Mouse (Mus musculus): ENCODE measurements at regions not wholly inside any gene's neighbourhood (a gene's known extent, or its start where the extent isn't known, plus 50 kb on each side); places are given as distances from the start of the nearest gene placed in this dataset.
A peak's percentile ranks its signal among the peaks of the same experiment; 100 is the strongest.

DNA sequence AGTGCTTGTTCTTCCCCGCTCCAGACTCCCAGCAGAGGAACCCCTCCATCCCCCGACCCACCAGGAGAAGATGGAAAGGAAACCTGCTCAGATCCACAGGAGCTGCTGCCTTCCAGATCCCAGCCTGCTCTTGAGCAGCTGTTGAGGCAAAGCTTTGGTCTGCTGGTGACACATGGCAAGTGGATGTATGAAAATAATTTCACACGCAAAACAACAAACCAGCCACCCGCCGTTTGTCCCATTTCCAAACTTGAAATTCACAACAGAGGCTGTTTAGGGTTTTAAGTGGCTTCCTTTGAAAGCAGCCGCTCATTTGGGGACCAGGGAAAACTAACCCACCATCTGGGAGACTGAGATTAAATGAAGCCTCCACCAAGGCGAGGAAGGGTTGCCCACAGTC is 220.8 kb upstream of the Zdhhc25 start:
- DNase-seq = no peak

- no peak for DNase-seq
Observed at GRCm38 (mm10) chr15:88379951-88380623, 220.0 kb upstream of the Zdhhc25 start.

DNA sequence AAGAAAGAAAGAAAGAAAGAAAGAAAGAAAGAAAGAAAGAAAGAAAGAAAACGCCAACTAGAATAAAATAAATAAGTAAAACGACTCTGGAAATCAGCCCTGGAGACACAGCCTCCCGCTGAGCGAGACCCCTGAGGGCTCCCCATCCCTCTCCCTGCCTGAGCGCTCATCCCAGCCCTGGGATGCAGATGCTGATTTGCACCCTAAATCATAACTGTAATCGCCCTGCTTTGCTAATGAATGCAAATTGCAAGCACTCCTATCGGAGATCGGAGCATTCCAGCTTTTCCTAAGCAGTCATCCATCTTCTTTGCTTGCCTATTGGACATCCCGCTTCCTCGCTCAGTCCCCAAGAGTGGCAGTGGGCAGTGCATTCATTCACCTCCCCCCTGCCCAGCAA is 218.7 kb upstream of the Zdhhc25 start:
- no peak for DNase-seq

- DNase-seq = no peak
Observed at GRCm38 (mm10) chr15:88385943-88386342, 214.2 kb upstream of the Zdhhc25 start.

DNA sequence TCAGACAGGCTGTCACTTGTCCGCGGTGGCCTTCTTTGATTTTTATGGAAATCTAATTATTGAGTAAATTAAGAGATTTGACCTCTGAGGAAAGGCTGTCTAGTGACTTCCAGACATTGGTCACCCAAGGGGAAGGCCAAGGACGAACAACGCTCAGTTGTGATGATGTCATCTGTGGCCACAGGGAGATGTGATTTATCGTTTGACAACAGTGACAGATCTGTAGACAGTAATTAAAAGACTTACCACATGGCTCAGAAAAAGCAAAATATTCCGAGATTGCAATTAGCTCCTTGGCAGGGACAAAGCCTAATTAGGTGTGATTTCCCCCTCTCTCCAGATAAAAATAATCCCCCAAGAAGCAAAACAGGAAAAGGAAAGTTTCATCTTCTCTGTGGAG is 213.4 kb upstream of the Zdhhc25 start:
- DNase-seq = no peak

DNA sequence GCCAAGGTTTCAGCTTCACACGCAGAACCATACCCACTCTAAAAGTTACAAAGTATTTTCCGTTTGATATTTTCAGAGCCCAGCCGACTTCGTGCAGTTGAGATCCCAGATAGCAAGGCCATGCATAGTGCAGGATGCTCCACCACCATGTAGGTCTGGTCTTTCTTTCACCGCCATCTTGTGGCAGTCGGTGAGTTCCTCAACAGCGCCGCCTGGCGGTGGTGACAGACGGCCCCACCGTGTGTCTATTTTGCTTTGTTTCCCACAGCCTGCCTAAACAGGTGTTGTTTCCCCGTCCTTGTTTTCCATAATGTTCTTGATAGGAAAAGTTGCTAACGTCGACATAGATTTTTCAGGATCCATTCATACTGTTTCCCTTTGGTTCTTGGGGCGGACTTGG is 208.3 kb upstream of the Zdhhc25 start:
- no peak for DNase-seq

DNA sequence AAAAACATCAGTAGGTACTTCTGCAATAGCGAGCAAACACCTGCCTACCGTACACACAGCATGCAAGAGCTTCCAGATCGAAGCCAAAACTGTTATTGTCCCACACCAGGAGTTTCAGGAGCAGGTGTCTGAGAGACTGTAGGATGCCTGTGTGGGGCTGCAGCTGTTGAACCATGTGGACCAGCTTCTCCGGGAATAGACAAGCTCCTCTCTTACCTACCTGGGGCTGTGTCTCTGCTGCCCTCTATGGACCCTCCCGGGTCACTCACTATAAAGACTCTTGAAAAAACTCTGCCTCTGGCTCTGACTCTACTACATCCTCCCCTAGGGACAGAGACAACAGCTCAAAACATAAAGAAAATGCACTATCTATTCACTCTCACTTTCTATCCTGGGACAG is 201.0 kb upstream of the Zdhhc25 start:
- no peak for DNase-seq

DNA sequence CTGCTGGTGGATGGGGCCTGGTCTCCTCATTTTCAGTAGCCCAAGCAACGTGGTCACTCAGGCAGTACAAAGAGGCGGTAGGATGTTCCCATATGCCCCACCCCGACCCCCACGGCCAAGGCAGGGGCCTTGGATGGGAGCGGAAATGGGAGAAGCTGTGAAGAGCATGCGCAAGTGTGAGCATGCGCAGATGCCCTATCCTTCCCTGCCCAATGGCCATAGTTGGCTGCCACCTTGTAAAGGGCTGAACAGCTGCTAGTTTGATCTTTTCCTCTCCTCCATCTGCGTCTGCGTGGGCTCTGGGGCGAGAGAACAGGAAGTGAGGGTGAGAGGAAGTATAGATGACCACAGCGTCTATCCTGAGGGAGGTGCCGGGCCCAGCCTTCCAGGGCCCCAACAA is 200.1 kb upstream of the Zdhhc25 start:
- DNase-seq = no peak

GRCm38 (mm10) chr15:88400787-88401186 is 199.3 kb upstream of the Zdhhc25 start:
- no peak for DNase-seq

- DNase-seq = no peak
Observed at GRCm38 (mm10) chr15:88408461-88409379, 191.4 kb upstream of the Zdhhc25 start.

- DNase-seq = no peak
Observed at GRCm38 (mm10) chr15:88414206-88414605, 185.9 kb upstream of the Zdhhc25 start.

DNA sequence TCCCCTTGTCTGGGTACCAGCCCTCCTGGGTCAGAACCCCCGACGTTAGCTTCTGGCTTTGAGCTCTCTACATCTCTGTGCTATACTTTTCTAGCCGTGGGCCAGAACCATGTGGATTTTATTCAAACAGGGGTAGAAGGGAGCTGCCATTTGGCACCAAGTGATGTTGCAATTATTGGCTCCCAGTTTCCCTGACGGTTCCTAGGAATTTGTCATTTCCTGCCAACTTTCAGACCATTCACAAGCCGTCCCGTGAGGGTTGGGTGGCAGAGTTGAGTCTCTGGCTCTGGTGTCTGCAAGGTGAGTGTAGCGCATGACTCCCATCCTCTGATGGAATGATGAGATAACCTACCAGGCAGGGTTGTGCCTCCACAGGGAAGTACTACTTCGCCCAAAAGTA is 181.2 kb upstream of the Zdhhc25 start:
- DNase-seq = no peak

- DNase-seq = no peak
Observed at GRCm38 (mm10) chr15:88428441-88428840, 171.7 kb upstream of the Zdhhc25 start.

DNA sequence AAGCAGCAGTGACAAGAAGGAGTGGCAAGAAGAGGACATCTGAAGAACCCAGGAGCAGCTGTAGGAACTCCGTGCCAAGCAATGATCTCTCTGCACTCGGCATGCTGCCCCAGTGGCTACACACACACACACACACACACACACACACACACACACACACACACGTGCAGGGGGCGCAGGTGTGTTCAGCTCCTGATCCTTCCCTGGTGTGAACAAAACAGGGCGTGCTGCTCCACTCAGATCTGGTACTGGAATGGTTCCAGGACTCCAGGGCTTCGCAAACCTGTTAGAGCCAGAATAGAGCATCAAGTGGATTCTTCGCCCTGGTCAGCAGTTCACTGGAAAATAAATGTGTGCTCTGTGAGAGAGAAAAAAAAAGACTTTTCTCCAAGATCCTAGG is 169.2 kb upstream of the Zdhhc25 start:
- DNase-seq = no peak

DNA sequence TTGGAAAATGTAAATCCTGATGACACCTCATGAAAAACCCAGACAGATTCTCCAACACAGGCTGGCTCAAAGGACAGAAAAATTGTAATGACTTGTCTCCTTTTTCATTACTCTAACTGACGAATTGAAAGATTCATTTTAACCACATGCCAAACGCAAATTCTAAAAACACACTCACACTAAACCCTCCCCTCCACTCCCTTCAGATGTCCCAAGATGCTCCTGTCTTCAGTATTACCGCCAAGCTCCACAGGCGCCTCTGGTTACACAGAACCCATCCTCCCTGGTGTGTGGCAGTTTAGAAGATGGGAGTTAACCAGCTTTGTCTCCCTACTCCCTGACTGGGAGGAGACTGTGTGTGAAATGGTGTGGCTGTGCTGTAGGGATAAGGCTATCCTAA is 151.8 kb upstream of the Zdhhc25 start:
- DNase-seq = no peak

DNA sequence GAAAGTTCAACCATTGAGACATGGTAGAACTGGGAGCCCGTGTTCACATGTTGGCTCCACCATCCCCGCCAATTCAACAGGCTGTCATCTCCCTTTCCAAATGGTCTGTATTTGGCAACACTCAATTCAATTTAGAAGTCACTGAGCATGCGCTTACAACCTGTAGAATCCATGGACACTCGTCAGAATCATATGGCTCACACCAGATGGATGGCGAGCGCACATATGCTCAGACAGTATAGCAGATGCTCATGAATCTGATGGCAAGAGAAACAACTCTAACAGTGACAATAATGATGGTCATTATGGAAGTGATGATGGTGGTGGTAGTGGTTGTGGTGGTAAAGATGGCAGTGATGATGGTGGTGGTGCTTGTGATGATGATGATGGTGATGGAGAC is 148.9 kb upstream of the Zdhhc25 start:
- DNase-seq = no peak

DNA sequence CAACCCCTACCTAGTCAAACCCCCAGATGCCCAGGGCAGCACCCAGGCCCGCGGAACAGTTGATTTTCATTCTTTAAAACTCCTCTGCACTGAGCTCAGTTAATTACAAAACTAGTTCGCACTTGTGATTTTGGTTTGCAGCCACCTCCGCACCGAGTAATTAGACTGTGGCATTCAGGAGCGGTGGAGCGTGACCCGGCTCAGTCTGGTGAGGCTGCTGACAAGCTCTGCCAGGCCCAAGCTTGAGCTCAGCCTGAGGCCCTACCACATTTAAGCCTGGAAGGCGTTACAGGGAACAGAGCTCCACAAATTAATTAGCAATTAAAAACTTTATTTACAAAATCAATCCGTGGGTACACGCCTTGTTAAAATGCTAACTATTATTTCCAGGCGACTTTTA is 132.0 kb upstream of the Zdhhc25 start:
- DNase-seq = peak; percentile 58 to 70

DNA sequence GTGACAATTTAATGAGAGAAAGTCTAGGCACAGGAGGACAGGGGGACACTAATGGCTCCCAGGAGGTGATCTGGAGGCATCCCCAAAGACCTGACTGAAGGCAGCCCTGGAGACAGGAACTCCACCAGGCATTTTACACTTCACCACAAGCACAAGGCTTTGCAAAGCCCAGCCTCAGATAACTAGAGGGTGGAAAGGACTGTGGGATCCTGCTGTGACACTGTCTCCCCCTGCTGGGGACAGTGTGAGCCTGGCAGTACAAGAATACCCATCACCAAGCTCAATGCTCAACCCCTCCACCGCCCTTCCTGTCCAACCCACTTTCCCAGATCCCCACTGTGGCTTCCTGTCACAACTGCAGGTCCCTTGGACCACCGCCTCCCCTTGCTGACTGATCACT is 131.3 kb upstream of the Zdhhc25 start:
- DNase-seq = peak; percentile 13 to 34

DNA sequence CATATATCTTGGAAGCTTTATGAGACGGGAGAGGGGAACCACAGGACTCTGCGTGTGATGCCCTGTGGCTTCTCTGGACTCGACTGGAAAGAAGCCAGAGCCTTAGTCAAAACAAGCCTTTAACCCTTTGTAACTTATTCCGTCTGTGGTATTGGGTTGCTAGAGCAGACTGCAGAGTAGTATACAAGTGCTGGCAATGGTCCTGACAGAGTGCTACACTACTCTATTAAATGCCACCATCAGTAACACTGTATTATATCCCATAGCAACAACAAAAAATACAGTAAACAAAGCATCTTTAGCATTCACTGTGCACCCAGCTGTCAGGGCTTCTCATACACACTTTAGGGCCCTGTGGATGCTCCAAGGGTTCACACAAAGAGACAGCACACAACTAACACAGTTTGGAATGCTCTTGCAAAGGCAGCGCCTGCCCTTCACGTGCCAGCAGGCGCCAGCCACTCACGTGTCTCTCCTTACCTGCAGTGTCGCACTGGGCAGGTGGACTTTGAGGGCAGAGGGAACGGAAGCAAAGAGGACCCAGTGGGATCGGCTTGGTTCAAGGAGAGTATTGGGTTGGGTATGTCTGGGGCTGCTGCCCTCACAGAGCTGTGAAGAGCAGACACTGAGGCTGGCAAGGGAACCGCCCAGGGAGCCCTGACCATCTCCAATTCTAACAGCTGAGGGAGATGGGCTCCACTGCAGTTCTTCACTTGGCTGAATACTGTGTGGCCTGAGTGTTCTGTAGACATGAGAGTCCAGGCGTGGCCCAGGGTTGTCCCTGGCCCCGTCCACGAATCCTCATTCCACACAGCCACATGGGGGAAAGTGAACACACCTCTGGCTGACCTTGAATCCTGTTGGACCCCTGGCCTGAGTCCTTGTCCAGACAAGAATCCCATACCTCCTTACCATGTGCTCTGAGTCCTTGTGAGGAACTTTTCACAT is 130.3 kb upstream of the Zdhhc25 start:
- DNase-seq = no peak

GRCm38 (mm10) chr15:88472351-88473100 is 127.6 kb upstream of the Zdhhc25 start:
- no peak for DNase-seq

- DNase-seq = no peak
Observed at GRCm38 (mm10) chr15:88473221-88473620, 126.9 kb upstream of the Zdhhc25 start.

DNA sequence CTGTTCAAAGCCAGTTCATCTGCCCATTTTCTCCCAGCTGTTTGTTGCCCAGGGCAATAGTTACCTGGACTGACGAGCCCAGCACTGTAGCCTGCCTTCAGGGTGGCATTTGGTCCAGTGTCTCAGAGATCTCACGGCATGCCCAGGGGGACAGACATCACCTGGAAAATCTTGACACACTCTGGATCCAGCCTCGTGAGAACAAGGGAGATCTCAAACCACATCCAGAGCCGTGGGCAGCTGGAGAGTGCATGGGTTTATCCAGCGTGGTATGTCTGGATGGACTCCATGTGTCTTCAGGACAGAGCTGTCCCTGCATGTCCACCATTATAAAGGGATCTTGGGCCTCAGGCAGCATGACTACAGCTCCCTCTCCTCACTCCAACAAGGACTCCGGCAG is 116.6 kb upstream of the Zdhhc25 start:
- no peak for DNase-seq
